Mouse (Mus musculus) megakaryocyte-erythroid progenitor cell, adult 5-6 weeks (primary cell): ENCODE data around the gene Shisa7. TPM values are rescaled to one million over a fixed set of nuclear protein-coding genes. Genes with fewer than 3 reads are reported as not detected.
"Not testable (repeated sequence)": the region's sequence is repeated elsewhere in the genome, so short reads cannot be mapped to it uniquely, and the experiment has no call there.

Experiments used
- ATAC-seq: replicated peaks from 2 replicates; pipeline ENCODE4 v1.8.0; 2016; ENCODE audit warnings: mild to moderate bottlenecking, inconsistent platforms; ENCODE audit not compliant: severe bottlenecking, poor library complexity, low FRiP score, low TSS enrichment
- total RNA-seq, 2 experiments: library from RNA; stranded (forward) in 1 of 2; stranded (reverse) in 1 of 2; fragments of 200-1000, 215-1000 nt in 1 of 2; fragments of >200 nt in 1 of 2; fragmentation: Nextera tagmentation in 1 of 2; gene quantifications; 2 replicates each; pipeline ENCODE4 v1.2.3; 2014 to 2017

The Shisa7 gene
- total RNA-seq, 2 experiments from 2014 or later, result 0.31 TPM; not detected in 1

- ATAC-seq, result not testable (repeated sequence)
Observed at GRCm38 (mm10) chr7:4811131-4811530, 33.4 kb downstream of the Shisa7 start.

DNA sequence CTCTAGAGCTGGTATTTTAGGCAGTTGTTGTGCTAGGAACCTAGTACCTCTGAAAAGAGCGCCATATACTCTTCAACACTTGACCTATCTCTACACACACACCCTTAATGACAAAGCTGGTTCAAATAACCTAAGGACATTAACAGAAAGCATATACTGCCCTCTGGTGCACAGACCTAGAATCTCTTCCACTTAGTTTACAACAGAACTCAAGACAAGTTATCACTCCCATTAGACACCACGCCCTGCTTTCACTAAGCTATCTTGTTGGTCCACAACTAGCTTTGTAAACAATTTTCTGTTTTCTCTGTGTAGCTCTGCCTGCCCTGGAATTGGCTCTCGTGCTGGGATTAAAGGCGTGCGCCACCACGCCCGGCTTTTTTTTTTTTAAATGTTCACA lies 37.8 kb downstream of the Shisa7 start:
- ATAC-seq, result peak; percentile 88

DNA sequence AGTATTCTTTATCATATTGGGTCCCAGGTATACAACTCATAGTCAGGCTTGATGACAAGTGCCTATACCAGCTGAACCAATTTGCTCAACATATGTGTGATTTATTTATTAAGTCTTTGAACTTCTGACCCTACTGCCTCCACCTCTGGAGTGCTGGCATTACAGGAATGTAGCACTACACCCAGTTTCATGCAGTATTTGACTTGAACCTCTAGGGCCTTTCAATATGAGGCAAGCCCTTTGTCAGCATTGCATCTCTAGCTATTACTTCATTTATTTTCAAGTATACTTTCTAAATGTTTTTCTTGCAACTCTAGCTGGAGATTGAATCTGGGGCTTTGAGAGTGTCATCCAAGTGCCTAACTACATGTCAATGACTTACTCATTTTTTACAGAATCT lies 42.2 kb downstream of the Shisa7 start:
- no peak for ATAC-seq

DNA sequence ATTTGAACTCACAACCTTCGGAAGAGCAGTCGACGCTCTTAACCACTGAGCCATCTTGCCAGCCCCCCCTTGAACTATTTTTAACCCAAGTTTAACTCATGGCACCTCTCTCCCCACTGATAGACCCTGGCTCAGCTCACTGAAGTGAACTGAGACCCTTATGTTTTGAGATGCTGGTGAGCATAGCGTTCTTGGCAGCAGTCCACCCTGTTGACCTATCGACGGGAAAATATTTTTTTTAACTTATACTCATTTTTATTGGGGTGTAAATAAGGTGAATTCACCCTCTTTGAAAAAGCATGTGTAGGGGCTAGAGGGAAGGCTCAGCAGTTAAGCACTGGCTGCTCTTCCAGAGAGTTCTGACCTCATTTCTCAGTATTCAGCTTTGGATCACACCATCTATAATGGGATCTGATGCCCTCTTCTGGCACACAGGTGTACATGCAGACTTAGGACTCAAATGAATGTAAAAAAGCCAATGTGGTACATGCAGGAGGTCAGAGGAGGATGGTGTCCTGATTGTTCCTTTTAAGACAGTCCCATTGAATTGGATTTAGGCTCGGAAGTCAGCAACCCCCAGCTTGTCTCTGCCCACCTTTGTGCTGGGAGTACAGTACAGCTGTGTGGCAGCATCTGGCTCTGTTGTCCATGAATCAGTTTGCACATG lies 48.6 kb downstream of the Shisa7 start:
- ATAC-seq, result peak; percentile 12; the same call in 1 of the 2 replicates

DNA sequence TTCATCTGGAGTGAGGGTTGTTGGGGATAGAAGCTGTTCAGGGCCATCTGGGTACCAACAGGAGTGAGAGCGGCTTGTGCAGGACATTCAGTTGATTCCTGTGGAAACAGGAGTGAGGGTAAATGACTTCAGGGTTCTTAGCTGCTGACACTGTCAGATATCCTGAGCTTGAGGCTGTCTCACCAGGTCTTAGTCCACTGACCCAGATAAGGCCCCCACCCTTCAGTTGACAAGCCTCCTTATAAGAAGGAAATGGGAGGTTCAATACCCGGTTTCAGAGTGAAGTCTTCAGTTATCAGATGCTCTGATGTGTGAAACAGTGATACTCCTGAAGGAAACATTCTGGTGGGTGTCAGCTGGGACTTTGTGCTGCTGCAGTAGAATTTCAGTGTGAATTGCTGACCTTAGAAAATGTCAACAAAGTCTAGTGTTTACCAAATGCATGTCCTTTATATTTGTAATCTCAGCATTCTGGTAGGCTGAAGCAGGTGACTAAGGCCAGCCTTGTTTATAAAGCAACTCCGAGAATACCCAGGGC lies 49.8 kb downstream of the Shisa7 start:
- peak; percentile 16; the same call in 1 of the 2 replicates for ATAC-seq

GRCm38 (mm10) chr7:4793674-4794073 lies 50.8 kb downstream of the Shisa7 start:
- ATAC-seq, result no peak

- not testable (repeated sequence) for ATAC-seq
Observed at GRCm38 (mm10) chr7:4793248-4793647, 51.2 kb downstream of the Shisa7 start.

DNA sequence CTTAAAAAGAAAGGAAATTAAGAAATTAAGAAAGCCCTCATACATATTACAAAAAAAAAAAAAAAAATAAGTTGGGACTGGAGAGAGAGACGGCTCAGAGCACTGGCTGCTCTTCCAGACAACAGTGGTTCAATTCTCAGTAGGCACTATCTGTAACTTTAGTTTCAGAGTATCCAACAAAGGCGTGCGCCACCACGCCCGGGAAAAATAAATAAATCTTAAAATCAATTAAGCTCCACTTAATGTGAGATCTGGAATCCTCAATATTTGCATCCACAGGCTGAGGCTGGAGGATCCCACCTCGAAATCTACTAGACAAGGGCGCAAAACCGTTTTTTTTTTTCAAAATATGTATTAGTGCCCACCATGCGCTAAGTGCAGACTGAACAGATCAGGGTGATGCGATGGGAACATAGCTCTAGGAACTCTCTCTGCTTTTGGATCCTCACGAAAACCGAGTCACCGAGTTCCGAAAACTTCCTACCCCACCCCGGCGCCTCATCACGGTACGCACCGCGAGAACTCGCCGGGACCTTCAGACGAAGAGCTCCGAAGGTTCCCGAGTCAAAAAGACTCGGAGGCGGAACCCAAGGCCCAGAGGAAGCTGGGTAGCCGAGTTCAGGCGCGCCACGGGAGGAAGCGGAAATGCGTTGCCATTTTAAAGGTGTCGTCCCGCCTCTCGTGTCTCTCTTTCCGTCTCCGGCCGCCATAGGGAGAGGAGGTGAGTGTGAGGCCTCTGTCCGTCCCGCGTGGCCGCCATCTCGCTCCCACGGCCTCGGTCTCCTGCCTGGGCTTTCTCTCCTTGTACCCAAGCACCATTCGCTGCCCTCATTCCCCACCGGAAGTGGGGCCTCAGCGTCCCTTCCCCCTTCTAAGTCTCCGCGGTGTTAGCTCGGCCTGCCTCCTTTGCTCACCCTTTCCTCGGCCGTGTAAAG lies 52.0 kb downstream of the Shisa7 start, which contains the start of gene Rpl28:
Gene Rpl28 (plus strand): TSS at position 597 of the 935 bp plus-strand sequence.
- ATAC-seq, result peak; percentile 85

DNA sequence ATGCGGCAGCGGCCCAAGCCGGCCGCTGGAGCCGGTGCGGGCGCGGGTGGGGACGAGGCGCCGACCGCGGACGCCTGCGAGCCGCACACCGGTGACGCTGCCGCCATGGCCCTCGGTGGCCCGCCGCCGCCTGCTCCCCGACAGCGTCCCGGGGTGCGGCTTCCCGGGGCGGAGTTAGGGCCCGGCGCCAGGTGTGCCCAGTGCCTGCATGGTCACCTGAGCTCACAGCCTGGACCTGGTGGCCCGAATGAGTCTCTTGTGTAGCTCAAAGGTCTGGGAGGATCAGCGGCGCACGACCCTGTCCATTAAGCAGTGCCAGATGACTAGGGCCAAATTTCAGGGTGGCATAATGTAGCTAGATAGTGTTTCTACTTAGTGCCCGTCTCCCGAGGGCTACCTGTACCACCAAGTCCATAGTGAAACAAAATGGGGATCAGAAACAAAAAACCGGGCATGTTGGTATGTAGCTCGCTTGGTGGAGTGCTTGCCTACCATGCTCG lies 55.0 kb downstream of the Shisa7 start, which contains the start of gene Tmem238:
Gene Tmem238 (minus strand): TSS at position 221 of the 500 bp plus-strand sequence.
- peak; percentile 16; the same call in 1 of the 2 replicates for ATAC-seq

GRCm38 (mm10) chr7:4788499-4789435 lies 55.7 kb downstream of the Shisa7 start:
- ATAC-seq, result peak; percentile 58

- peak; percentile 75 for ATAC-seq
Observed at GRCm38 (mm10) chr7:4783667-4784268, 60.7 kb downstream of the Shisa7 start.

GRCm38 (mm10) chr7:4782759-4783158 lies 61.7 kb downstream of the Shisa7 start, which contains the start of the genes Il11 and Tmem190:
Gene Il11 (minus strand): TSS chr7:4782859.
Gene Tmem190 (plus strand): TSS chr7:4782937.
- ATAC-seq, result no peak

DNA sequence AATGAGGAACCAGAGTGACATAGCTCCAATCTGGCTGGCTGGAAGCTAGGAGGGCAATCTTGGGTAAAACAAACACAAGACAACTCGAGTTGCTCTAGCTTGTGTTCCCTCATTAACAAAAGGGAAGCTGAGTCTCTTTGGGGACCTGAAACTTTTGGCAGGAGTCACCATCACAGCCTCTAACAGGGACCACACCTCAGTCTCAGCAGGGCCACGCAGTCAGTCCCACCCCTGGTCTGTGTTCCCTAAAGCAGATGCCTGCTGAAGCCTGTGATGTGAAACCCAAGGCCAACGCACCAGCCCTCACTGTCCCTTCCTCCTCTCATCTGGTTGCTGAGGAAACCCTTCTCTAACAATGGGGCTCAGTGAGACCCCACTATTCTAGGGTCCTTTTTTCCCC lies 62.4 kb downstream of the Shisa7 start:
- ATAC-seq, result no peak

DNA sequence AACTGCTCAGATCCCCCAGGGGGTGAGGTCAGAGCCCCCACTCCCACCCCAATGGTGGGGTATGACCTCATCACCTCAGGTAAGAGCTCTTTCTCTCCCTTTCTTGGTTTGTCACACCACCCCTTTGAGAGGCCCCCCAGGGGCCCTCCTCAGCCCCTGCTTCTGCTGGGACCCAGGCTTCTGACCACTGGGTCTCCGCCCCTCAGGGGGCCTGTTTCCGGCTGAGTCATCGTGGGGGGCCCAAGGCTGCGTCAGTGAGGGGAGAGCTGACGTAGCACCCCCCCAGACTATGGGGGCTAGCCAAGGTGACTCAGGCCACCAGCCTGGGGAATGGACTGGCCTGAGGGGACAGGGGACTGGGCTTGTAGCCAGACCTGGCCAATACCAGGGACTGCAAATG lies 64.6 kb downstream of the Shisa7 start:
- ATAC-seq, result no peak

DNA sequence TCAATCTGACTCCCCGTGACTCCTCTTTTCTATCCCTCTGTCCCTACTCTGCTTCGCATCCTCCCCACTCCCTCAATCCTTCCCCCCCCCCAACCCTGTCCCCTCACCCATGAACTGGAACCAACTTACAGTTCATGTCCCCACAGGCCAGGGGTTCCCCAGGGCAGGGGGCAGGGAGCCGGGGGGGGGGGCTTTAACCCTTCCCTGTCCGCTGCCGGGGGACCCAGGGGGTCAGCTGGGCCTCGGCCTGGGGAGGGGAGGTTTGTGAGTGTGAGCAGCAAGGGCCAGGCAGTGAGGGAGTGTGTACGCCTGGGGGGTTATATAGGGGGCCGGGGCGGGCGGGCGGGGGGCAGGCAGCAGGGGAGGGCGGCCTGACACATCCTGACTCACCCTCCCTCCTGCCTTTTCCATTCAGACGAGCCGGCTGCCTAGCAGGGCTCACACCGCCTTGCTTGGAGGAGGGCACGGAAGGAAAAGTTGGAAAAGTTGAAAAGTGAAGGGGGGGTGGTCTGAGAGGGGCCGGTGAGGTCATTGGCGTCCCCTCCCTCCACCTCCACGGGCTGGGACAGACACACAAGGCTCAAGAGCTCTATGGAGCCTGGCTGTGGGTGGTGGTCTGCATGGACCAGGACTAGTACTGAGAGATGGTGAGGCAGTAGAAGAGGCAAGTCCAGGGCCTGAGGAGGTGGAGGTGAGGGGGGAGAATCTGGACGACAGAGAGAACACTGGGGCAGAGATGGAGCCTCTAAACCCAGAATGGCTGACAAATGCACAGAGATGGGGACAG lies 66.5 kb downstream of the Shisa7 start:
- no peak for ATAC-seq

DNA sequence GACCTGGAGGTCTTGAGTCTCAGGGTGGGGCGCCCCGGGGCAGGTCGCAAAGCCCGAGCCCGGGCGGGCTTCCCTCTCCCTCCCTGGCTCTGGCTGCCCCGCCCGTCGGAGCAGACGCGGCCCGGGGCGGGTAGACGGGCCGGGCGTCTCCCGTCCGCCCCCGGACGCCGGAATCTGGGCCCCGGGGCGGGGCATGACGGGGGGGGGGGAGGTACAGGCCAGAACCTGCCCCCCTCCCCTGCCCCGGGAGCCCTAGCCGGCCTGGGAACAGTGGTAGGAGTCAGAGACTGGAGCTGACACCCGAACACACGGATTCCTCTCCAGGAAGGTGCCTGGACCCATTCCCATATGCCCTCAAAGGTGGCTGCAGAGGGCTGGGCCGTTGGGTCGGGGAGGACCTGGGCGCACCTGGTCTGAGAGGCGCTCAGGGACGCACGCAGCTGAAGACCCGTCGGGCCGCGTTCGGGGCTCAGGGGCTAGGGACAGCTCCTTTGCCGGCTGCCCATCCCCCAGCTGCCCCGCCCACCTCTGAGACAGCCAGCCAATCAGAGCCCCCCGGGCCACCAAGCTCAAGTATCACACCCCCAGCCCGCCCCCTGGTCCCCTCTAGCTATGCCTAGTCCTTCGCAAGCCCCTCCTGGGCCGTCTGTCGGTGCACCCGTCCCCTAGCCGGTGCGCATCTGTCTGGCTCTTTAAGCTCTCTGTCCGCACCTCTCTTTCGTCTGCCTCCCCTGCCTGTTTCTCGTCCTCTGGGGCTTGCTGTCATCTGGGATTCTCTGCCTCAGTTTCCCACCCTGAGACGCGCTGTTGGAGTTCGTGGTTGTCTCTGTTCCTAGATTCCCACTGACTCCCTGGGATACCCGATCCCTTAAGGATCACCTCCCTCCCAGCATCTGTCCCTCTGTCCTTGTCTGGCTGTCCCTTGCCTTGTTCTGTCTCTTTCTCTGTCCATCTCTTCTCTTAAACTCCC lies 67.3 kb downstream of the Shisa7 start:
- peak; percentile 38 for ATAC-seq
